Mouse (Mus musculus): ENCODE data around the gene Socs3.

Gene Socs3

DNA sequence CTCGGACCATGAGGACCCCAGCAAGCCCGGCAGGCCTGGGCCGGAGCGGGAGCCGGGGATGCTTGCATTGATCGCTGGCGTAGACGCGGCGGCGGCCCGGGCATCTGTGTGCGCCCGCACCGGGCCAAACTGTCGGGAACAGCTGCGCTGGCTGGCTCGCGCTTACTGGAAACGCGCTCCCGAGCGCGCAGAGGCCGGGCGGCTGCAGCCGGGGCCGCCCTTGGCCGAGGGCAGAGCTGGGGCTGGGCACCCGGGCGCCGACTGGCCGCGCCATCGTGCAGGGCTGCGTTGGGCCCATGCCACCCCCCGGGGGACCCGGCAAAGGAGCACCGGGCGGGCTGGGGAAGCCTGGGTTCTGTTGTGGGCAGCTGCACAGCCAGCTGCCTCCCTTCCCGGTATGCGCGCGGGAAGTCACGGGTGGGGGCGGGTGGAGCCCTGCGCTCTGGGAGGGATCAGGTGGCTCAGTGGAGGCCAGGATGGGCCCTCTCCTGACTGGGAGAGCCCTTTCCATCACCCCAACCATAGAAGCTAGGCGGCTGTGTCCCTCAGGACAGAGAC is 39.0 kb downstream of the Socs3 start:
- in situ Hi-C loops (cut with MboI, MseI): no loop called here

DNA sequence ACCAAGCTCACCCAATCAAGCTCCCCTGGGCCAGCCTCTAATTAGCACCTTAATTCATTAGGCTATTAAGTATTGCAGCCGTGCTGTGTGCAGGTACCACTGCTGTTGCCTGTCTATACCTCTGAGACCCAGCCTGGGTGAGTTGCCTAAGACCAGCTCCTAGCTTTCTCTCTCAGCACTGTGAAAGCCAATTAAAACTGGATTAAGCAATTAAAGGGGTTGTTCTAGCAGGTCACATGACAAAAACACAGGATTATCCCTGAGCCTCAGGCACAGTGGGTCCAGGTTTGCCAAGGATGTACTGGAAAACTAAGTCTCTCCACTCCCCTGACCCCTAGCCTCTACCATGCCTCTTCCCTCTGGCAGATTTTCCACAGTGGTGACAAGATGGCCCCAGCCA is 44.3 kb downstream of the Socs3 start:
- in situ Hi-C loops (cut with MboI, MseI): loop anchor here (5.0 kb wide), 1 partner anchor 102 kb away; no protein-coding TSS in a partner anchor

DNA sequence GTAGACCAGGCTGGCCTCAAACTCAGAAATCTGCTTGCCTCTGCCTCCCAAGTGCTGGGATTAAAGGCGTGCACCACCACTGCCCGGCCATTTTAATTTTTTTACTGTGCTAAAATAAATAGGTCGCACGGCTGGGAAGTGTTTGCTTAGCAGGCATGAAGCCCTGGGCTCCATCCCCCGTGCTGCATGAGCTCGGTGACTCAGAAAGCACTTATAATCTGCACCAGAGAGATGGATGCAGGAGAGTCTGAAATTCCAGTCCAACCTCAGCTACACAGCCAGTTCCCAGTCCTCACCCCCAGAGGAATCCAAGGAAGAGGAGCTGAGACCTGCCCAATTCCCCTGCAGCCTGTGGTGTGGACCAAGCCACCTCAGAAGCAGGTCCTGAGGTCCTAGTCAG is 45.4 kb downstream of the Socs3 start:
- in situ Hi-C loops (cut with MboI, MseI): no loop called here

DNA sequence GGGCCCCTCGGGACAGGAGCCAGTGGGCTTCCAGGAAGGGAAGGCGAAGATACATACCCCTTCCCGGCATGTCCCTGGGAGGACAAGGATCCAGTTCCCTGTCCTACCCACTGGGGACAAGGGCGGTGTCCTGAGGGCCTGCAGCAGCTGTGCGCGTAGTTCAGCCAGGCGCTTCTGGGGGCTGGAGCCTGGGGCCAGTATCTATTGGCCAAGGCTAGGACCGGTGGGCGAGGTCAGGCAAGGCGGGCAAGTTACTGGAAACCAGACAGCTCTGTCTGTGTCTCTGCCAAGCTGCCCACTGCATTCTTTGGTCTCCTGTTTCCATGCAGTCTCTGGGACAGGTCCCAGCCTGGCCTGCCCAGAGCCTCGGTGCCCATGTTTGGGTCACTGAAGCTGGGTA is 46.6 kb downstream of the Socs3 start:
- in situ Hi-C loops (cut with MboI, MseI): no loop called here

DNA sequence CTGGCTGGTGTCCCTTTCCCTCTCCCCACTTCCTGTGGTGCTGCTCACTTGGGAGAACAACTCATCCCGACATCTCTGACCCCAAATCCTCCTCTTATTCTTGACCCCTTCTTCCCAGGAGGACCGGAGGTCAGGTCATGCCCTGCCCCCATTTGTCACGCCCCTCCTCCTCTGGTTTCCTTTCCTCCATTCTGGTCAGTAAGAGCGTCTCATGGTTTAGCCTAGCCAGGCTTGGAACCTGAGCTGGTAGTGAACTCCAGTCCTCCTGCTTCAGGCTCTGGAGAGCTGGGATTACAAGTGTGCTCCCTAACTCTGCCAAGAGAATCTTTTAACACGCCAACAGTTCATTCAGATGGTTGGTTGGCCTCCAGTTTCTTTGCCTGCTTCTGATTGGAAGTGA is 50.6 kb downstream of the Socs3 start:
- in situ Hi-C loops (cut with MboI, MseI): loop anchor here (5.0 kb wide), 1 partner anchor 52 kb away; no protein-coding TSS in a partner anchor

DNA sequence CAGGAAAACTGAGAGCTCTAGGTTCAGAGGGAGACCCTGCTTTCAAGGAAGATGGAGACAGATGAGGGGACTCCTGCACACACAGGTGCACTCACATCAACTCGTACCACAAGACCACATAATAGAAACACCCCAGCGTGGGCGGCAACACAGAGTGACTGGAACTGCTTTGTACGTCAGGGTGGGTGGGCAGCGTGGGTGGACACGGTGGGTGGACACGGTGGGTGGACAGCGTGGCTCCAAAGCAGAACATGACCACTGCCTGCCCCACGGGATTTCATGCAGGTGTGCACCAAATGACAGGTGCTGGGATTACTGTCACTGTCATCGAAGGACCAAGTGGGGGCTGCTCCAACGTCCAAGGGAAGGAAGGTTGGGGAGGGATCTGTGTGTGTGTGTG is 51.3 kb downstream of the Socs3 start:
- in situ Hi-C loops (cut with MboI, MseI): loop anchor here (5.0 kb wide), 1 partner anchor 51 kb away; no protein-coding TSS in a partner anchor
